Mouse (Mus musculus) hindbrain, embryonic 11.5 days (tissue): ENCODE results near the gene Ugp2. TPM values are rescaled to one million over a fixed set of nuclear protein-coding genes. Genes with fewer than 3 reads are reported as not detected.

Experiments used
- ATAC-seq: fragments of 200-750 bp; cut with Nextera tagmentation; 2 replicates; pipeline ENCODE4 v1.8.0; 2017; ENCODE audit warnings: mild to moderate bottlenecking, moderate TSS enrichment, moderate library complexity; ENCODE audit not compliant: low FRiP score
- DNase-seq: peaks from one replicate; pipeline ENCODE4 v3.0.0-alpha.2; 2015; ENCODE audit warnings: low spot score
- H3K27ac ChIP-seq: fragments of 300-500 bp; sonication (generic); 2 replicates; pipeline ENCODE4 v1.5.1; 2014; ENCODE audit warnings: mild to moderate bottlenecking, low read depth, low read length
- H3K27me3 ChIP-seq: fragments of 300-500 bp; sonication (generic); 2 replicates; pipeline ENCODE4 v1.6.1; 2014; ENCODE audit warnings: mild to moderate bottlenecking, low read length, moderate library complexity, mixed read lengths; ENCODE audit not compliant: control insufficient read depth, insufficient read depth
- H3K36me3 ChIP-seq: fragments of 300-500 bp; sonication (generic); 2 replicates; pipeline ENCODE4 v1.6.1; 2014; ENCODE audit warnings: mild to moderate bottlenecking, low read length, moderate library complexity, mixed read lengths; ENCODE audit not compliant: control insufficient read depth, insufficient read depth
- H3K4me1 ChIP-seq: fragments of 300-500 bp; sonication (generic); replicated peaks from 2 replicates; pipeline ENCODE4 v1.6.1; 2014; ENCODE audit warnings: low read length, mixed read lengths; ENCODE audit not compliant: control insufficient read depth, insufficient read depth
- H3K4me2 ChIP-seq: fragments of 300-500 bp; sonication (generic); replicated peaks from 2 replicates; pipeline ENCODE4 v1.6.1; 2014; ENCODE audit warnings: mild to moderate bottlenecking, low read depth, low read length
- H3K4me3 ChIP-seq: fragments of 300-500 bp; sonication (generic); 2 replicates; pipeline ENCODE4 v1.5.1; 2014; ENCODE audit warnings: low read depth, low read length
- H3K9ac ChIP-seq: fragments of 300-500 bp; sonication (generic); 2 replicates; pipeline ENCODE4 v1.6.1; 2014; ENCODE audit warnings: low read depth, low read length
- H3K9me3 ChIP-seq: fragments of 300-500 bp; sonication (generic); 2 replicates; pipeline ENCODE4 v1.6.1; 2016; ENCODE audit warnings: low read length; ENCODE audit not compliant: control insufficient read depth
- WGBS: fragments of 180-500 bp; shearing (Covaris S2); extraction: QIAGEN DNeasy Blood & Tissue Kit; methylation state at CpG from one replicate; pipeline ENCODE4 v1.1.7; 2014; 5-methylcytosine and 5-hydroxymethylcytosine counted together
- polyA plus RNA-seq: library from polyadenylated mRNA; unstranded; fragments of >200 nt; fragmentation: Nextera tagmentation; extraction: Ambion mirVana; gene quantifications from 2 replicates; pipeline ENCODE4 v1.2.1, GENCODE M21; 2014

The Ugp2 gene
- polyA plus RNA-seq, 1 experiment from 2014 or later, result 71.7 TPM

DNA sequence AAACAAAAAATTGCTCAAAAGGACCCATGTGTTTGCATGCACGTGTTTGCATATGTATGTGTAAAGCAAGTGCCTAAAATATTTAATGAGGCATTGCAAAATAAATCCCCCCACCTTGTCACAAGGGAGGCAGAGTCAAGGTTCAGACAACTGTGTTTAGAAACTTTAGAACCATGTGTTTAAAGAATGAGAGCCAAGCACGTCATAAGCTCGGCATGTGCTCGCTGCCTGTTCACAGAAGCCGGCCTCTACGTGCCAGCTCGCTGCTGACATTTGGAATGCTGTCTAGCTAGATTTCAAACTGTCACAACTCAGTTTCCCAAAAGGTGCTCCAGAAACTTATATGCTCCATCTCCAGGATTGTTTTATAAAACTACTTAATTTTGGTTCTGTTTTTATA, 27.5 kb upstream of the Ugp2 start:
- 77% methylated on average over 7 of the region's 7 CpGs for WGBS
- Histone ChIP-seq H3K36me3 (no peaks in the 10 kb centered on the region), H3K27me3 (no peaks in the 10 kb centered on the region), H3K9me3 (no peaks in the 10 kb centered on the region), H3K4me3 (no peak overlapping the region), H3K4me2 (no peak overlapping the region), H3K27ac (no peak overlapping the region), H3K4me1 (no peaks in the 10 kb centered on the region), H3K9ac (no peak overlapping the region)
- DNase-seq, result no peak
- ATAC-seq, result no peak

- H3K4me2 ChIP-seq, result no peak overlapping the region
- H3K27ac ChIP-seq, result no peak overlapping the region
- ATAC-seq, result no peak
- H3K36me3 ChIP-seq, result no peaks in the 10 kb centered on the region
- WGBS, result 73% methylated on average over 4 of the region's 4 CpGs
- H3K9ac ChIP-seq, result no peak overlapping the region
- H3K27me3 ChIP-seq, result no peaks in the 10 kb centered on the region
- no peaks in the 10 kb centered on the region for H3K9me3 ChIP-seq
- DNase-seq, result no peak
- H3K4me1 ChIP-seq, result no peaks in the 10 kb centered on the region
- no peak overlapping the region for H3K4me3 ChIP-seq
Observed at GRCm38 (mm10) chr11:21386790-21387189, 15.8 kb upstream of the Ugp2 start.

DNA sequence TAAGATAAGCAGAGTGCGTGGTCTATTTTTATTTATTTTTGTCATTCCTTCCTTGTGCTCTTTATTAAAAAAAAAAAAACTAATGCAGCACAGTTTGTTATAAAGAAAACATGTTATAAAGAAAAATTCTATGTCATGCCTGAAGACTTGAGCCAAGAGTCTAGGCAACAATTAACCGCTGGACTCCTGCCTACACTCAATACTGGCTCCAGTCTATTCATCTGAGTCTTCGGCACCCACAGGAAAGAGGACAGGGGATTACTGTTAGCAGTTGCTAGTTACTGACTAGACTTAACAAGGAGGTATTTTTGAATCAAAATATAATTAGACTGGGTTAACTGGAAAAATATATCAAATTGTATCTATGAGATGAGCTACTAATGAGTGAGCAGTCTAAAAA, 3.1 kb upstream of the Ugp2 start:
- H3K27me3 ChIP-seq, result no peaks in the 10 kb centered on the region
- H3K9ac ChIP-seq, result no peak overlapping the region
- 96% methylated on average over 3 of the region's 3 CpGs for WGBS
- no peak overlapping the region for H3K27ac ChIP-seq
- no peak overlapping the region for H3K4me3 ChIP-seq
- no peak overlapping the region for H3K4me2 ChIP-seq
- no peaks in the 10 kb centered on the region for H3K4me1 ChIP-seq
- ATAC-seq (no peak), DNase-seq (no peak)
- no peaks in the 10 kb centered on the region for H3K9me3 ChIP-seq
- H3K36me3 ChIP-seq, result no peaks in the 10 kb centered on the region

GRCm38 (mm10) chr11:21370399-21371121, 441 bp downstream of the Ugp2 start:
- Histone ChIP-seq H3K9ac (peak overlapping the region; percentile 79), H3K4me3 (peak overlapping the region; percentile 82), H3K4me1 (no peaks in the 10 kb centered on the region), H3K27me3 (no peaks in the 10 kb centered on the region), H3K36me3 (no peaks in the 10 kb centered on the region), H3K9me3 (no peaks in the 10 kb centered on the region), H3K27ac (peak overlapping the region; percentile 71), H3K4me2 (peak overlapping the region; percentile 60)
- DNase-seq (peak; percentile 79), ATAC-seq (peak; percentile 95)
- 1% methylated on average over 44 of the region's 69 CpGs for WGBS

- peak overlapping the region; percentile 82 for H3K4me3 ChIP-seq
- peak; percentile 16 for DNase-seq
- H3K9ac ChIP-seq, result peak overlapping the region; percentile 79; the same call in 1 of the 2 replicates
Observed at GRCm38 (mm10) chr11:21369248-21370016, 1.6 kb downstream of the Ugp2 start.

DNA sequence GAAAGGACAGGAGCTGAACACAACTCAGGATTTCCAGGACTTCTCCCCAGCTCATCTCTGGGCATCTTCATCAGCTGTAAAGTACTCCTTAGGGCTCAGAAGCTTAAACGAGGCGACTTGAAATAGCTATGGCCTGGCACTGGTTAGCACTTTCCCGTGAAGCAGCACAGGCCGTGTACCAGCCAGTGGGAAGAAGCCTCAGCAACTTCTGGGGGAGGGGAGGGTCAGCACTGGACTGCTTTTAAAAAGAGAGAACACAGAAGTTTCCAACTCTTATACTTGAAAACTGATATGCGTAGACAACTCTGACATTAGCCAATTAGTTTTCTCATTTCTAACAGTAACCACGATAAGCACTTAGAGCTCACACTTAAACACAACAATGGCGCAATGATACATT, 2.5 kb downstream of the Ugp2 start:
- Histone ChIP-seq H3K4me2 (no peak overlapping the region), H3K27ac (no peak overlapping the region), H3K9ac (no peak overlapping the region), H3K9me3 (no peaks in the 10 kb centered on the region), H3K4me3 (no peak overlapping the region), H3K27me3 (no peaks in the 10 kb centered on the region), H3K36me3 (no peaks in the 10 kb centered on the region), H3K4me1 (no peaks in the 10 kb centered on the region)
- DNase-seq (no peak), ATAC-seq (no peak)
- 57% methylated on average over 7 of the region's 7 CpGs for WGBS

More at GRCm38 (mm10) chr11:21369248-21370016, 1.6 kb downstream of the Ugp2 start:
- WGBS, result 27% methylated on average over 9 of the region's 9 CpGs
- no peak for ATAC-seq
- Histone ChIP-seq H3K36me3 (no peaks in the 10 kb centered on the region), H3K4me1 (no peaks in the 10 kb centered on the region), H3K27ac (no peak overlapping the region), H3K9me3 (no peaks in the 10 kb centered on the region), H3K4me2 (peak overlapping the region; percentile 60), H3K27me3 (no peaks in the 10 kb centered on the region)

- 95% methylated on average over 4 of the region's 4 CpGs for WGBS
- no peak for DNase-seq
- ATAC-seq, result no peak
- H3K4me2 ChIP-seq, result no peak overlapping the region
- no peak overlapping the region for H3K9ac ChIP-seq
- H3K36me3 ChIP-seq, result no peaks in the 10 kb centered on the region
- H3K4me3 ChIP-seq, result no peak overlapping the region
- no peaks in the 10 kb centered on the region for H3K9me3 ChIP-seq
- H3K4me1 ChIP-seq, result no peaks in the 10 kb centered on the region
- no peak overlapping the region for H3K27ac ChIP-seq
- H3K27me3 ChIP-seq, result no peaks in the 10 kb centered on the region
Observed at GRCm38 (mm10) chr11:21363144-21363940, 7.7 kb downstream of the Ugp2 start.

- H3K9me3 ChIP-seq, result no peaks in the 10 kb centered on the region
- 90% methylated on average over 7 of the region's 7 CpGs for WGBS
- no peak overlapping the region for H3K4me3 ChIP-seq
- DNase-seq (no peak), ATAC-seq (no peak)
- H3K9ac ChIP-seq, result no peak overlapping the region
- no peaks in the 10 kb centered on the region for H3K36me3 ChIP-seq
- no peaks in the 10 kb centered on the region for H3K4me1 ChIP-seq
- H3K27ac ChIP-seq, result no peak overlapping the region
- H3K27me3 ChIP-seq, result no peaks in the 10 kb centered on the region
- H3K4me2 ChIP-seq, result no peak overlapping the region
Observed at GRCm38 (mm10) chr11:21351296-21351695, 19.7 kb downstream of the Ugp2 start.
